Mouse (Mus musculus): ENCODE measurements at regions not wholly inside any gene's neighbourhood (a gene's known extent, or its start where the extent isn't known, plus 50 kb on each side); places are given as distances from the start of the nearest gene placed in this dataset.
A peak's percentile ranks its signal among the peaks of the same experiment; 100 is the strongest.

DNA sequence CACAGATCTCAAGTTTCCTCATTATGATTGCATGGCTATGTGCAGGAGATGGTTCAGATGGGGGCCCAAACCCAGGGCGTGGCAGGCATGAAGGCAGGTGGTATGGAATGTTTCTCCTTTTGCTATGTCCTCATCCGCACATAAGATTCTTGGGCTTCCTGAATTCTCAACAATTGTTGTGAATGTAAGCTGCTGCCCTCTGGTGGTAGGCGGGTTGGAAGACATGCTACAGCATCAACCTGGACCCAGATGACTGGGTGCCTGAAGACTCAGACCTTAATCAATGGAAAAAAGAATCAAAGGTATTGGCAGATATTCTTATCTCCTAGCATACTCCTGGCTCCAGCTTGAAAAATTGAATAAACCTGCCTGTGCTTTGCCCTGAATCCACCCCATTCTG, 211.3 kb upstream of the Gm4985 start:
- peak; percentile 4 for DNase-seq

GRCm38 (mm10) chrX:24161654-24162053, 202.9 kb upstream of the Gm4985 start:
- peak; percentile 6 for DNase-seq

GRCm38 (mm10) chrX:24153277-24153873, 194.6 kb upstream of the Gm4985 start:
- DNase-seq, result peak; percentile 11
